8 mouse cellular contexts compared by ENCODE assay signal in the genomic region with DNA sequence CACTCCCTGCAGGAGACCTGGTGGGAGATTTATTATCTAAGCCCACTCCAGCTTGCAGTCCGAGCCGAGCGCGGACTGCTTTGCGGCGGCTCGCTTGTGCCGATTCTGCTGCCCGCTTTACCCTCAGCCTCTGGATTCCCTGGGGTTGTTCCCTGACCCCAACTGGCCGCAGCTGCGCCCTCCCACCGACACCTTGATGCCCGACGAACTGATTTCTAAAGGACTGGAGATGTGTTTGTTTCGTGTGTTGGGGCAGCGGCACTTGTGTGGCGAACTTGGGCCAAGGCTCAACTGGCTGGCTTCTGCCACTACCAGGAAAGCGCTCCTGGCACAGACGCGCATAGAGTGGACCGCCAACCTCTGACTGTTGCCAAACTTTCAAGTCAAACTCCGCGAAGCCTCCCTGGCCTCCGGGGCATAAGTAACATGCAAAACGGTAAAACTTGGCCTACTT. TPM values are rescaled to one million over a fixed set of nuclear protein-coding genes. Genes with fewer than 3 reads are reported as not detected.
DNase-seq lines count a peak whose midpoint lies in the region; ATAC-seq and TF ChIP-seq lines count a peak whose summit lies in the region.

No protein-coding gene starts in this region.

- ATAC-seq in forebrain, postnatal 0 days = no peak
- ATAC-seq in kidney, embryonic 15.5 days (replicated peaks; ENCODE audit: low FRiP score) = no peak
- no peak for ATAC-seq in neural tube, embryonic 12.5 days (ENCODE audit: low FRiP score, low read depth)

- H3K9ac ChIP-seq in forebrain, postnatal 0 days = no peak overlapping the region
- no peak overlapping the region for H3K9ac ChIP-seq in kidney, embryonic 15.5 days
- H3K9ac ChIP-seq in neural tube, embryonic 12.5 days = no peak overlapping the region

- H3K9me3 ChIP-seq in forebrain, postnatal 0 days (ENCODE audit: low read length) = no peaks in the 10 kb centered on the region
- H3K9me3 ChIP-seq in kidney, embryonic 15.5 days (replicated peaks) = no peaks in the 10 kb centered on the region
- no peaks in the 10 kb centered on the region for H3K9me3 ChIP-seq in neural tube, embryonic 12.5 days

- H3K4me1 ChIP-seq in forebrain, postnatal 0 days (ENCODE audit: insufficient read depth) = peaks cover 16% of the 10 kb centered on the region
- H3K4me1 ChIP-seq in kidney, embryonic 15.5 days = peaks cover 25% of the 10 kb centered on the region
- H3K4me1 ChIP-seq in neural tube, embryonic 12.5 days = peaks cover 24% of the 10 kb centered on the region

- peak overlapping the region; percentile 63 for H3K4me2 ChIP-seq in forebrain, postnatal 0 days (ENCODE audit: low read depth)
- peak overlapping the region; percentile 52 for H3K4me2 ChIP-seq in kidney, embryonic 15.5 days
- peak overlapping the region; percentile 60 for H3K4me2 ChIP-seq in neural tube, embryonic 12.5 days (replicated peaks)

- H3K36me3 ChIP-seq in forebrain, postnatal 0 days (ENCODE audit: insufficient read depth) = no peaks in the 10 kb centered on the region
- no peaks in the 10 kb centered on the region for H3K36me3 ChIP-seq in kidney, embryonic 15.5 days
- no peaks in the 10 kb centered on the region for H3K36me3 ChIP-seq in neural tube, embryonic 12.5 days

- H3K27me3 ChIP-seq in forebrain, postnatal 0 days (ENCODE audit: insufficient read depth, low read length) = peaks cover 58% of the 10 kb centered on the region
- H3K27me3 ChIP-seq in kidney, embryonic 15.5 days = peaks cover 70% of the 10 kb centered on the region
- peaks cover 60% of the 10 kb centered on the region for H3K27me3 ChIP-seq in neural tube, embryonic 12.5 days (replicated peaks)

- peak overlapping the region; percentile 38 for H3K4me3 ChIP-seq in forebrain, postnatal 0 days (ENCODE audit: low read depth, low read length)
- H3K4me3 ChIP-seq in kidney, embryonic 15.5 days (replicated peaks) = peak overlapping the region; percentile 42
- peak overlapping the region; percentile 26 for H3K4me3 ChIP-seq in neural tube, embryonic 12.5 days

- H3K27ac ChIP-seq in forebrain, postnatal 0 days (ENCODE audit: low read depth, low read length) = no peak overlapping the region
- no peak overlapping the region for H3K27ac ChIP-seq in kidney, embryonic 15.5 days
- no peak overlapping the region for H3K27ac ChIP-seq in neural tube, embryonic 12.5 days

- TF ChIP-seq CTCF in forebrain, postnatal 0 days (IDR thresholded peaks at IDR 0.05; ENCODE audit: low read depth) = no peak

- DNase-seq in ovary, postnatal 36 days (ENCODE audit: low spot score) = peak; percentile 16
- no peak for DNase-seq in ovary, adult 18-20 months (ENCODE audit: low spot score)
- DNase-seq in forebrain, postnatal 0 days = no peak
- DNase-seq in frontal cortex, postnatal 14 days (ENCODE audit: low spot score in 2 of 2) = no peak
- no peak for DNase-seq in layer of hippocampus, adult 9-11 months
- no peak for DNase-seq in thymus, postnatal 4 days

- WGBS in forebrain, postnatal 0 days = under 1% methylated on average over 25 of the region's 25 CpGs
- WGBS in kidney, embryonic 15.5 days = under 1% methylated on average over 25 of the region's 25 CpGs
- WGBS in neural tube, embryonic 12.5 days = under 1% methylated on average over 25 of the region's 25 CpGs

RNA-seq across cellular contexts. Expression of gene Hpse2, which starts 3.1 kb away (rescaled TPM):
- total RNA-seq in forebrain, postnatal 0 days (2014; rRNA removed) = 0.54 and 0.57 TPM in 2 replicates
- 0.16 and 0.34 TPM in 2 replicates for polyA plus RNA-seq in forebrain, postnatal 0 days (2015; fragmentation: Nextera tagmentation; extraction: Ambion mirVana)
- polyA plus RNA-seq in kidney, embryonic 15.5 days (2015; fragmentation: Nextera tagmentation; extraction: Ambion mirVana) = 0.49 and 1.8 TPM in 2 replicates
- 1.4 and 2.2 TPM in 2 replicates for polyA plus RNA-seq in neural tube, embryonic 12.5 days (2016; fragmentation: Nextera tagmentation; extraction: Ambion mirVana)

RNA-seq across cellular contexts. Expression of gene Cnnm1, which starts 55.2 kb away (rescaled TPM):
- 6.9 and 7.6 TPM in 2 replicates for total RNA-seq in forebrain, postnatal 0 days (2014; rRNA removed)
- 1.7 and 2.1 TPM in 2 replicates for polyA plus RNA-seq in forebrain, postnatal 0 days (2015; fragmentation: Nextera tagmentation; extraction: Ambion mirVana)
- 0.19 TPM in 2 replicates for polyA plus RNA-seq in kidney, embryonic 15.5 days (2015; fragmentation: Nextera tagmentation; extraction: Ambion mirVana)
- polyA plus RNA-seq in neural tube, embryonic 12.5 days (2016; fragmentation: Nextera tagmentation; extraction: Ambion mirVana) = 0.91 and 0.95 TPM in 2 replicates
